Mouse (Mus musculus) forebrain, embryonic 16.5 days (tissue): ENCODE results near the gene Ccr1. TPM values are rescaled to one million over a fixed set of nuclear protein-coding genes. Genes with fewer than 3 reads are reported as not detected.
A peak's percentile ranks its signal among the peaks of the same experiment; 100 is the strongest.
"Not testable (repeated sequence)": the region's sequence is repeated elsewhere in the genome, so short reads cannot be mapped to it uniquely, and the experiment has no call there.

Experiments
- ATAC-seq: fragments of 200-750 bp; cut with Nextera tagmentation; 2 replicates; pipeline ENCODE4 v1.8.0; 2017; ENCODE audit warnings: mild to moderate bottlenecking, moderate library complexity
- H3K27ac ChIP-seq: fragments of 300-500 bp; sonication (generic); 2 replicates; pipeline ENCODE4 v1.5.1; 2014; ENCODE audit warnings: low read length, control low read depth
- H3K27me3 ChIP-seq: fragments of 300-500 bp; sonication (generic); replicated peaks from 2 replicates; pipeline ENCODE4 v1.6.1; 2014; ENCODE audit warnings: low read length; ENCODE audit not compliant: control insufficient read depth, insufficient read depth
- H3K36me3 ChIP-seq: fragments of 300-500 bp; sonication (generic); 2 replicates; pipeline ENCODE4 v1.6.1; 2014; ENCODE audit not compliant: control insufficient read depth, insufficient read depth
- H3K4me1 ChIP-seq: fragments of 300-500 bp; sonication (generic); replicated peaks from 2 replicates; pipeline ENCODE4 v1.6.1; 2014; ENCODE audit warnings: low read length; ENCODE audit not compliant: control insufficient read depth, insufficient read depth
- H3K4me2 ChIP-seq: fragments of 300-500 bp; sonication (generic); 2 replicates; pipeline ENCODE4 v1.6.1; 2014; ENCODE audit warnings: mild to moderate bottlenecking, low read length, control low read depth
- H3K4me3 ChIP-seq: fragments of 300-500 bp; sonication (generic); replicated peaks from 2 replicates; pipeline ENCODE4 v1.5.1; 2014; ENCODE audit warnings: mild to moderate bottlenecking, low read length, control low read depth
- H3K9ac ChIP-seq: fragments of 300-500 bp; sonication (generic); replicated peaks from 2 replicates; pipeline ENCODE4 v1.6.1; 2014; ENCODE audit warnings: low read depth, low read length, control low read depth
- H3K9me3 ChIP-seq: fragments of 300-500 bp; sonication (generic); 2 replicates; pipeline ENCODE4 v1.6.1; 2016; ENCODE audit warnings: low read length; ENCODE audit not compliant: control insufficient read depth
- WGBS: fragments of 180-500 bp; shearing (Covaris S2); extraction: QIAGEN DNeasy Blood & Tissue Kit; methylation state at CpG from one replicate; pipeline ENCODE4 v1.1.7; 2014; 5-methylcytosine and 5-hydroxymethylcytosine counted together
- polyA plus RNA-seq: library from polyadenylated mRNA; unstranded; fragments of >200 nt; fragmentation: Nextera tagmentation; extraction: Ambion mirVana; gene quantifications from 2 replicates; pipeline ENCODE4 v1.2.1, GENCODE M21; 2015

The Ccr1 gene
- polyA plus RNA-seq, 1 experiment from 2014 or later = 0.70 TPM

DNA sequence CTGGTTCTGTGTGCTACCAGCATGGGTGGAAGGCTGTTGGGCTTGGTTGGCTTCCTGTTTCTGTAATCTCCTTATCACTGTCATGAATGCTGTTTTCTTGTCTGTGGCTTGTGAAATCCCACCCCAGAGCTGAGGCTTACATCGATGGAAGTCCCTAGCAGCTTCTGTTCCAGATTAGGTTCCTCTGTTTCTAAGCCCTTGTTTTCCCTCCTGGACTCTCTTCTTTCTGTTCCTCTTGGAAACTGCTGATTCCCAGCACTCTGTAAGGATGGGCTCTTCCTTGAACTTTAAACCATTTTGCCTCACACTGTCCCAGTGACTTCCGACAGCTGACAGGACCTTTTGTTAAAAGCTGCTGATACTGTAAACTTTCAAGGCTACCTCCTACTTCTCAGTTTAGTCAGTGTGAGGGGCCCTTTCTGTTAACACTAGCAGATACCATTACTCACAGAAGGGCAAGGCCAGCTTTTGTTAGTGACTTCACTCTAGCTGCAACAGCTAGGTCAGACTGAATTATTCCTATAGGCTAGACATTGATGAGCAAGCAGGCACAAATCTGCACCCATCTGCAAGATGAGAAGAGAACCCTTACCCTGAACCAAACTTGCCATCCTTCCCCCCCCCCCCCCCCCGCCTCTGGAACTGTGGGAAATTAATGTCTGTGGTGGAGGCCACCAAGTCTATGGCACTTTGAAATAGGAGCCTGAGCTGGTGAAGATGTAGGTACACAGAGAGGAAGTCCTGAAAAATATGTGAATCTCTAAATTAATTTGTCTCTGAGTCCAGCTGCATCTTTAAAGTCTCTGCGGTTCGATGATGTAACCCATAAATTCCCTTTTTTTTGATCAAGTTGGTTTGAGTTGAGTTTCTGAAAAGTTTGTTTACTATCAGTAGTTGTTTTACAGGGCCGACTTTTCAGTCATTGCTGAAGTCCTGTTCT is 36.5 kb downstream of the Ccr1 start:
- Histone ChIP-seq H3K4me2 (no peak overlapping the region), H3K27me3 (no peaks in the 10 kb centered on the region), H3K27ac (no peak overlapping the region), H3K9me3 (no peaks in the 10 kb centered on the region), H3K4me1 (no peaks in the 10 kb centered on the region), H3K4me3 (no peak overlapping the region), H3K36me3 (no peaks in the 10 kb centered on the region), H3K9ac (no peak overlapping the region)
- no peak for ATAC-seq
- WGBS = 87% methylated on average over 5 of the region's 6 CpGs

DNA sequence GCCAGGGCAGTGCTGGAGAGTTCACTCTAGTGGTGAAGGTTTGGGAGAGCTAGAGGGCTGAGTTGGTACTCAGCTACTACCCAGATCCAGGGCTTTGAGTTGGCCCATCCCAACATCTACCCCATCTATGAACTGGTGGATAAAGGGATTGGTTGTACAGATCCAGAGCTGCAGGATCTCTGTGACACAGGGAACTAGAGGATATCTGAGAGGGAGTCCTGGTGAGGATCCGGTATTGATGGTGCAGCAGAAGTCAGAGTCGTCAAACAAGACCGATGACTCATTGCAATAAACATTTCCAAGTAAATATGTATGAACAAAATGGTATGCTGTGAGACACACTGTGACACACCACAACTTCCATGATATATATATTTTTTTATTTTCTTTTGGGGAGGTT is 37.6 kb downstream of the Ccr1 start:
- Histone ChIP-seq H3K27me3 (no peaks in the 10 kb centered on the region), H3K4me2 (no peak overlapping the region), H3K4me3 (no peak overlapping the region), H3K27ac (no peak overlapping the region), H3K4me1 (no peaks in the 10 kb centered on the region), H3K36me3 (no peaks in the 10 kb centered on the region), H3K9me3 (no peaks in the 10 kb centered on the region), H3K9ac (no peak overlapping the region)
- WGBS = 97% methylated on average over 3 of the region's 3 CpGs
- ATAC-seq = no peak

DNA sequence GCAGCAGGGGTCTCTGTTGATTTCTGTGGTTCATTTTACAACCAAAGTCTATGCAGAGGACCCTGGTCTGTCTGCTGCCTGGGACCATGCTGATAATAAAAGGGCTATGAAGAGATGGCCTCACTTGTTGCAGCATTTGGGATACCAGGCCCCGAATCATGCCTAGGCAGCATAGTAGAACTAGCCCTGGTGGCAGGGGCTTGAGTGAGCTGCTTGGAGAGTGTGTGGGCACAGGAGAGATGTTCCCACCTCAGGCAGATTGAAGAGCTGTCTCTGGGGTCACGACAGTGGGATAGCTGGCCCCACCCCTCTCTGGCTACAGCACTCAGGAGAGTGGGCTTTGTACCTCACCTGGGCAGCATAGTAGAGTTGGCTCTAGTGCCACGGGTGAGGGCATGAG is 38.0 kb downstream of the Ccr1 start:
- H3K4me2 ChIP-seq = no peak overlapping the region
- H3K4me3 ChIP-seq = no peak overlapping the region
- H3K9ac ChIP-seq = no peak overlapping the region
- H3K9me3 ChIP-seq = no peaks in the 10 kb centered on the region
- H3K27me3 ChIP-seq = no peaks in the 10 kb centered on the region
- WGBS = 76% methylated on average over 3 of the region's 3 CpGs
- peaks cover 2% of the 10 kb centered on the region; the same call in 1 of the 2 replicates for H3K4me1 ChIP-seq
- H3K27ac ChIP-seq = no peak overlapping the region
- ATAC-seq = no peak
- no peaks in the 10 kb centered on the region for H3K36me3 ChIP-seq

DNA sequence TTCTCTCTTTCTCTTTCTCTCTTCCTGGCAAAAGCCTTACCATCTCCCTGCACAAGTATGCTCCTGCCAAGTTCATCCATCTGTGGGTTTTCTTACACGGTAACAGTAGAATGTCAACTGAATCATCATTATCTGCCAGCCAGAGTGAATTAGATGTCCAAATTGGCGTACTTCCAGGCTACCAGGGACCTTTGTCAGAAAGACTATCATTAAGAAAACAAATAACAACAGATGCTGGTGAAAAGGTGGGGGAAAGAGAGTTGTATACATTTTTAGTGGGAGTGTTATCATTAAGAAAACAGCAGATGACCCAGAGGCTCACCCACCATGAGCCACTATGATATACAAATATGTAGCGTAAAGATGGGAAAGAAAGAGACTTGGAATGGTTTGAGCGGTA is 38.6 kb downstream of the Ccr1 start:
- Histone ChIP-seq H3K27ac (no peak overlapping the region), H3K9me3 (no peaks in the 10 kb centered on the region), H3K36me3 (no peaks in the 10 kb centered on the region), H3K4me3 (no peak overlapping the region), H3K27me3 (no peaks in the 10 kb centered on the region), H3K9ac (no peak overlapping the region), H3K4me1 (peaks cover 3% of the 10 kb centered on the region; the same call in 1 of the 2 replicates), H3K4me2 (no peak overlapping the region)
- no peak for ATAC-seq
- WGBS = 62% methylated on average over 4 of the region's 4 CpGs

DNA sequence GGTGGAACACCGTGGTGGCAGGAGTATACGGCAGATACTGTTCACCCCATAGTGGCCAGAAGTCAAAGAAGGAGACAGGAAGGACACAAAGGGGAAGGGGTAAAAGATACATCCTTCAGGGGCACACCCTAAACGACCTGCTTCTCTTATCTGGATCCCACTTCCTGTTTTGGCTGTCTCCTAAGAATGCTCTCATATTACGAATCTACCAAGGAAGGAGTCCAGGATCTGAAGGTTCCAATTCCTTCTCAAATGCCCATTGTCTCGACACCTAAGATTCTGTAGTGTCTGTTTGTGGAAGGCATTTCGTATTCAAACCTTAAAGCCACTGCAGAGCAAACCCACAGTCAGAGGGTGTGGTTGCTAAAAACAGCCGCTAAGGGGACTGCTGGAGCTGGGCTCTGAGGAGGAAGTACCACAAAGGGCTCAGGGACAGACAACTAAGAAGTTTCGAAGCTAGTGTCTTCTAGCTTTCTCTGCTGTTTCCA is 39.7 kb downstream of the Ccr1 start:
- Histone ChIP-seq H3K4me1 (peaks cover 3% of the 10 kb centered on the region; the same call in 1 of the 2 replicates), H3K4me2 (no peak overlapping the region), H3K27ac (no peak overlapping the region), H3K36me3 (no peaks in the 10 kb centered on the region), H3K4me3 (no peak overlapping the region), H3K27me3 (no peaks in the 10 kb centered on the region), H3K9ac (no peak overlapping the region), H3K9me3 (no peaks in the 10 kb centered on the region)
- no peak for ATAC-seq
- 56% methylated on average over 8 of the region's 8 CpGs for WGBS

DNA sequence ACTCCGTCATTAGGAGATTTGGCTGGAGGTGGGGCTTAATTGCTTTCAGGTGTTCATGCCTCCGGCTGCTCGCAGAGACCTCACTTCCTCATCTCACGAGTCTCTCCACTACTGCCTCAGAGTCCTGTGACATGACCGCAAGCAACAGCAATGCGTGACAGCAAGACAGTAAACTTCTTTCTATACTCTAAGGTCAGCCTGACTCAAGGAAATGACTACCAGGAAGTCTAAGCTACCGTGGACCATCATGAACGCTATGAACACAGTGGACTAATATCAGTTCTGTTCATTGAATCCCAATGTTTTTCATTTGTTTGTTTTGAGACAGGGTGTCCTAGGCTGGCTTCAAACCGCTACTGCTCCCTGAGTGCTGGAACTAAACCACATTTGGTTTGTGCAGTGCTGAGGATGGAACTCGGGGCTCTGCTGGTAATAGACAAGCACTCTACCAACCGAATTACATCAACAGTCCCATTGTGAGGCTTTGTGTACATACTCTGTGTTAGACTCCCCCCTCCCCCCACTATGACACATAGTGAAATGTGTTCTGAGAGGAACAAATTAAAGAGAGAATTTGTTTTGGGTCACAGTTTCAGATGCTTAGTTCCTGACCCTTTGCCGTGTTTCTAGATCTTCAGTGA is 40.3 kb downstream of the Ccr1 start:
- H3K4me1 ChIP-seq = peaks cover 7% of the 10 kb centered on the region; the same call in 1 of the 2 replicates
- 84% methylated on average over 12 of the region's 12 CpGs for WGBS
- H3K4me3 ChIP-seq = no peak overlapping the region
- H3K27me3 ChIP-seq = no peaks in the 10 kb centered on the region
- no peak overlapping the region for H3K4me2 ChIP-seq
- H3K27ac ChIP-seq = no peak overlapping the region
- H3K9ac ChIP-seq = no peak overlapping the region
- no peaks in the 10 kb centered on the region for H3K36me3 ChIP-seq
- no peak for ATAC-seq
- no peaks in the 10 kb centered on the region for H3K9me3 ChIP-seq

DNA sequence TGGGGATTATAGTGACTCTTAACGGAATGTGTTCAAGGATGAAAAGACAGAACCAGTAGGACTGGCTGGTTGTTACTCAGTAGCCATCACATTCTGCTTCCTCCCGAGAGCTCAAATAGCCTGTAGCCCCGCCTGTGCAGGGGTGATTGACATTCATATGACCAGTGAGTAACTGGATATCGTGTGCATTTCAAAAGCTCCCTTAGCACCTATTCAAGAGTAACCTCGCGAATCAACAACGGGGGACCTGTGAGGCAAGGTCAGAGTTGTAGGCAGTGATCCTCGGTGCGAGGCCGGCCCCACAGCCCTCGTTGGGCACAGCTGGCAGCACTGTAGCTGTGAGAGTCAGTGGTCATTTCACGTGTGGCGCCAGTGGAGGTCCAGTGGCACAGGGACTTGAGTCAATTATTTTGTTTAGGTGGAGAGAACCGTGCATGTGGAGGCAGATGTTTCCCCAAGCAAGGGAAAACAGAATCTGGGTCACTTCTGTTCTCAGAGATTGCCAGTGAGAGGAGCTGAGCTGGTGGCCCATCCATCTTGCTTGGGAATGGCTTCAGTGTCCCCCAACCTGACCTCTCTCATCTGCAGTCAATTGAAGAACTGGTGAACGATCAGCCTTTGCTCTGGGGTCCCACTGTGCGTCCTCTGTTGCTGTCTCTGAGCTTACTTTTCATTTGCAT is 41.1 kb downstream of the Ccr1 start:
- no peaks in the 10 kb centered on the region for H3K9me3 ChIP-seq
- peaks cover 9% of the 10 kb centered on the region; the same call in 1 of the 2 replicates for H3K4me1 ChIP-seq
- no peaks in the 10 kb centered on the region for H3K27me3 ChIP-seq
- H3K27ac ChIP-seq = no peak overlapping the region
- no peak overlapping the region for H3K9ac ChIP-seq
- no peak overlapping the region for H3K4me3 ChIP-seq
- H3K36me3 ChIP-seq = no peaks in the 10 kb centered on the region
- ATAC-seq = no peak
- 61% methylated on average over 16 of the region's 16 CpGs for WGBS
- H3K4me2 ChIP-seq = no peak overlapping the region

DNA sequence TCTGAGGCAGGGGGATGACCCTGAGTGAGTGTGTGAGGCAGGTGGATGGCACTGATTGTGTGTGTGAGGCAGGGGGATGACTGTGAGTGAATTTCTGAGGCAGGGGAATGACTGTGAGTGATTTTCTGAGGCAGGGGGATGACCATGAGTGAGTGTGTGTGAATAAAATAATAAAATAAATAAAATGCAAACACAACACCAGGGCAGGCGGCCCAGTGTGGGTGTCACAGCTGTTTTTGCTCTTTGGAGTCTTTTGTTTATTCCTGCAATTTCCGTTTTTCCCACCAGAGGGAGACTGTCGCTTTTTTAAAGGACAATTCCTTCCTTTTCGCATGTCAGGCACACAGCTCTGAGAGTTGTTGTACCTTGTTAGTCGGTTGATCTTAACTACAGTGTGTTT is 42.5 kb downstream of the Ccr1 start:
- not testable (repeated sequence) for H3K27ac ChIP-seq, H3K4me3 ChIP-seq, ATAC-seq

More for the DNA sequence above, 42.5 kb downstream of the Ccr1 start:
- not testable (repeated sequence) for H3K4me1 ChIP-seq, H3K27me3 ChIP-seq, H3K9ac ChIP-seq, H3K36me3 ChIP-seq, H3K9me3 ChIP-seq
- peak overlapping the region; percentile 45; the same call in 1 of the 2 replicates for H3K4me2 ChIP-seq
- 8% methylated on average over 5 of the region's 5 CpGs for WGBS
